8 mouse cellular contexts compared by ENCODE assay signal in the genomic region with DNA sequence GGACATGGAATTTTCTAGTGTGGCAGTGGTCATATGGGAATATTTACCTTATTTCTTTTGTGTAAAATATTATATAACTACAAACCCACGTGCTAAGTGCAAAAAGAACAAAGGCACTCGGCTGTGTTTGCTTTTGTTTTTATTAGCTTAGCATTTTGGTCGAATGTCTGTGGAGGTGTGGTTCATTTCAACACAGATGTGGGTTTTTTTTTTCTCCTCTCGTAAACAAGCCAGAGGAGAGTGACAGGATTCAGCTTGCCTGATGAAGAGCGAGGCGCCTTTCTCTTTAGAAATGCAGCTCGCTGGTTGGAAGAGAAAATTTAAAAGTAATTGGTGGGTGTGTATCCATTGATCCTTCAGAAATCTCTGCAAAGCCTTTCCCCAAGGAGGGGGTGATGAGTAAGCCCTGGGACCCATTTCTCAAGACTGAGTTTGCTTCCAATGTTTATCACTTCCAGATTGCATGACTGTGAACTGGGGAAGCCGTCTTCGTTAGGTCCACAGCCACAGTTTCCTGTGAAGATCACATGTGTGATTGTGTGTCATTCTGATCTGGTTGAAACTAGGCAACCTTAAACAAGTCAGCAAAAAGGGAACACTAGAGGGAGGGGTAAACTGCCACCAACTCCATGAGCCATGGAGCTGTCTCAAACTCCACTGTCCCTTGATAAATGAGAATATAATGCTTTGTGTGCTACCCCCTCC. TPM values are rescaled to one million over a fixed set of nuclear protein-coding genes. Genes with fewer than 3 reads are reported as not detected.
DNase-seq lines count a peak whose midpoint lies in the region; ATAC-seq and TF ChIP-seq lines count a peak whose summit lies in the region.

No protein-coding gene starts in this region.

- no peaks in the 10 kb centered on the region for H3K9me3 ChIP-seq in hindbrain, embryonic 12.5 days (replicated peaks)
- no peaks in the 10 kb centered on the region for H3K9me3 ChIP-seq in hindbrain, embryonic 11.5 days (ENCODE audit: control insufficient read depth, low read length)
- H3K9me3 ChIP-seq in embryonic facial prominence, embryonic 13.5 days = no peaks in the 10 kb centered on the region
- no peaks in the 10 kb centered on the region for H3K9me3 ChIP-seq in intestine, embryonic 14.5 days (ENCODE audit: control insufficient read depth, low read length)

- no peaks in the 10 kb centered on the region for H3K36me3 ChIP-seq in hindbrain, embryonic 12.5 days
- H3K36me3 ChIP-seq in hindbrain, embryonic 11.5 days (ENCODE audit: control insufficient read depth, insufficient read depth, low read length) = no peaks in the 10 kb centered on the region
- H3K36me3 ChIP-seq in embryonic facial prominence, embryonic 13.5 days = peaks cover 5% of the 10 kb centered on the region; the same call in 1 of the 2 replicates
- H3K36me3 ChIP-seq in intestine, embryonic 14.5 days (ENCODE audit: control insufficient read depth, insufficient read depth, low read length) = no peaks in the 10 kb centered on the region

- no peak overlapping the region for H3K9ac ChIP-seq in hindbrain, embryonic 12.5 days
- H3K9ac ChIP-seq in hindbrain, embryonic 11.5 days (ENCODE audit: low read depth, low read length) = no peak overlapping the region
- H3K9ac ChIP-seq in embryonic facial prominence, embryonic 13.5 days = peak overlapping the region; percentile 75
- peak overlapping the region; percentile 48 for H3K9ac ChIP-seq in intestine, embryonic 14.5 days (ENCODE audit: low read length)

- ATAC-seq in hindbrain, embryonic 12.5 days (ENCODE audit: low FRiP score) = no peak
- ATAC-seq in hindbrain, embryonic 11.5 days (ENCODE audit: low FRiP score) = no peak
- ATAC-seq in embryonic facial prominence, embryonic 13.5 days (ENCODE audit: insufficient number of reproducible peaks, insufficient read depth, low FRiP score, low TSS enrichment, low read depth) = no peak
- ATAC-seq in intestine, embryonic 14.5 days (replicated peaks; ENCODE audit: low FRiP score, low TSS enrichment, low read depth) = 0 out of 2 replicates have a peak, but pooled peaks have one; percentile 1
- ATAC-seq in megakaryocyte, adult 5-6 weeks (ENCODE audit: poor library complexity, severe bottlenecking) = peak; percentile 78

- 45% methylated on average over 9 of the region's 9 CpGs for WGBS in hindbrain, embryonic 12.5 days
- WGBS in hindbrain, embryonic 11.5 days = 42% methylated on average over 9 of the region's 9 CpGs
- 17% methylated on average over 9 of the region's 9 CpGs for WGBS in embryonic facial prominence, embryonic 13.5 days
- WGBS in intestine, embryonic 14.5 days = 23% methylated on average over 9 of the region's 9 CpGs
- 66% methylated on average over 9 of the region's 9 CpGs for WGBS in cerebellum, adult 2 months

- no peak for TF ChIP-seq POLR2A in cerebellum, adult 2 months (IDR thresholded peaks at IDR 0.05; ENCODE audit: borderline replicate concordance, insufficient read depth, low read length)

- TF ChIP-seq CTCF in cerebellum, adult 2 months (IDR thresholded peaks at IDR 0.05; ENCODE audit: borderline replicate concordance, insufficient read depth, low read depth, low read length) = no peak

- H3K27ac ChIP-seq in hindbrain, embryonic 12.5 days = no peak overlapping the region
- no peak overlapping the region for H3K27ac ChIP-seq in hindbrain, embryonic 11.5 days (ENCODE audit: low read depth, low read length)
- H3K27ac ChIP-seq in embryonic facial prominence, embryonic 13.5 days = peak overlapping the region; percentile 97
- H3K27ac ChIP-seq in intestine, embryonic 14.5 days (ENCODE audit: low read depth) = peak overlapping the region; percentile 76
- H3K27ac ChIP-seq in cerebellum, adult 2 months (ENCODE audit: insufficient read depth, low read length) = no peak overlapping the region

- peak overlapping the region; percentile 12; the same call in 1 of the 2 replicates for H3K4me2 ChIP-seq in hindbrain, embryonic 12.5 days (replicated peaks)
- H3K4me2 ChIP-seq in hindbrain, embryonic 11.5 days (replicated peaks; ENCODE audit: low read depth, low read length) = no peak overlapping the region
- H3K4me2 ChIP-seq in embryonic facial prominence, embryonic 13.5 days = peak overlapping the region; percentile 61
- H3K4me2 ChIP-seq in intestine, embryonic 14.5 days (ENCODE audit: low read length) = peak overlapping the region; percentile 39

- no peak overlapping the region for H3K4me3 ChIP-seq in hindbrain, embryonic 12.5 days
- no peak overlapping the region for H3K4me3 ChIP-seq in hindbrain, embryonic 11.5 days (ENCODE audit: low read depth, low read length)
- peak overlapping the region; percentile 49 for H3K4me3 ChIP-seq in embryonic facial prominence, embryonic 13.5 days
- peak overlapping the region; percentile 22 for H3K4me3 ChIP-seq in intestine, embryonic 14.5 days (ENCODE audit: low read depth, low read length)
- no peak overlapping the region for H3K4me3 ChIP-seq in cerebellum, adult 2 months (replicated peaks; ENCODE audit: insufficient read depth, low read depth, low read length)

- no peak for DNase-seq in hindbrain, embryonic 11.5 days (ENCODE audit: low spot score)
- no peak for DNase-seq in intestine, embryonic 14.5 days (ENCODE audit: low spot score)
- DNase-seq in layer of hippocampus, adult 8-10 months (ENCODE audit: low spot score in 2 of 2) = no peak
- no peak for DNase-seq in cerebellum, adult 2 months
- DNase-seq in testis, postnatal 14 days (ENCODE audit: low spot score) = no peak

- no peaks in the 10 kb centered on the region for H3K27me3 ChIP-seq in hindbrain, embryonic 12.5 days
- no peaks in the 10 kb centered on the region for H3K27me3 ChIP-seq in hindbrain, embryonic 11.5 days (ENCODE audit: control insufficient read depth, insufficient read depth, low read length)
- no peaks in the 10 kb centered on the region for H3K27me3 ChIP-seq in embryonic facial prominence, embryonic 13.5 days
- no peaks in the 10 kb centered on the region for H3K27me3 ChIP-seq in intestine, embryonic 14.5 days (replicated peaks; ENCODE audit: control insufficient read depth, insufficient read depth, low read length)
- H3K27me3 ChIP-seq in cerebellum, adult 2 months (ENCODE audit: control insufficient read depth, insufficient read depth, low read length) = no peaks in the 10 kb centered on the region; the same call in 1 of the 2 replicates

- peaks cover 10% of the 10 kb centered on the region for H3K4me1 ChIP-seq in hindbrain, embryonic 12.5 days
- no peaks in the 10 kb centered on the region for H3K4me1 ChIP-seq in hindbrain, embryonic 11.5 days (replicated peaks; ENCODE audit: control insufficient read depth, insufficient read depth, low read length)
- H3K4me1 ChIP-seq in embryonic facial prominence, embryonic 13.5 days = peaks cover 59% of the 10 kb centered on the region
- H3K4me1 ChIP-seq in intestine, embryonic 14.5 days (replicated peaks; ENCODE audit: control insufficient read depth, insufficient read depth, low read length) = peaks cover 48% of the 10 kb centered on the region
- no peaks in the 10 kb centered on the region for H3K4me1 ChIP-seq in cerebellum, adult 2 months (ENCODE audit: control insufficient read depth, insufficient read depth, low read length)

RNA-seq across cellular contexts. Expression of a gene that starts 1.8 kb away (rescaled TPM):
- polyA plus RNA-seq in hindbrain, embryonic 12.5 days (2016; fragmentation: Nextera tagmentation; extraction: Ambion mirVana) = 19.4 and 22.2 TPM in 2 replicates
- 6.9 and 8.8 TPM in 2 replicates for polyA plus RNA-seq in hindbrain, embryonic 11.5 days (2014; fragmentation: Nextera tagmentation; extraction: Ambion mirVana)
- polyA plus RNA-seq in embryonic facial prominence, embryonic 13.5 days (2015; fragmentation: Nextera tagmentation; extraction: Ambion mirVana) = 71.9 and 84.0 TPM in 2 replicates
- polyA plus RNA-seq in intestine, embryonic 14.5 days (2014; fragmentation: Nextera tagmentation; extraction: Ambion mirVana) = 12.7 and 15.2 TPM in 2 replicates
- 0.80 and 0.83 TPM in 2 replicates for total RNA-seq in megakaryocyte, adult 5-6 weeks (2015)
- total RNA-seq in megakaryocyte, adult 5-6 weeks (2017) = 2.2 and 3.0 TPM in 2 replicates
- 1 to 10 TPM; 2.1 to 3.5 (median 2.8) TPM for total RNA-seq in layer of hippocampus, adult 8-10 months (2022)
- 1.5 and 1.8 TPM in 2 replicates for polyA plus RNA-seq in cerebellum, adult 2 months (2012; rRNA removed)

RNA-seq across cellular contexts. Expression of a gene that starts 54.0 kb away (rescaled TPM):
- 0.18 and 0.22 TPM in 2 replicates for polyA plus RNA-seq in hindbrain, embryonic 12.5 days (2016; fragmentation: Nextera tagmentation; extraction: Ambion mirVana)
- polyA plus RNA-seq in hindbrain, embryonic 11.5 days (2014; fragmentation: Nextera tagmentation; extraction: Ambion mirVana) = 0.22 TPM in 1 of 2 replicates, not detected in the other
- not detected in 2 replicates for polyA plus RNA-seq in embryonic facial prominence, embryonic 13.5 days (2015; fragmentation: Nextera tagmentation; extraction: Ambion mirVana)
- 0.13 and 0.32 TPM in 2 replicates for polyA plus RNA-seq in intestine, embryonic 14.5 days (2014; fragmentation: Nextera tagmentation; extraction: Ambion mirVana)
- total RNA-seq in megakaryocyte, adult 5-6 weeks (2015) = not detected in 2 replicates
- not detected in 2 replicates for total RNA-seq in megakaryocyte, adult 5-6 weeks (2017)
- under 1 TPM in 1 of 4 experiments, not detected in 3; 0.25 TPM for total RNA-seq in layer of hippocampus, adult 8-10 months (2022)
- polyA plus RNA-seq in cerebellum, adult 2 months (2012; rRNA removed) = not detected in 2 replicates

Comparison
In these comparisons a context has a peak if more than half of its experiments do, and no peak if none do; other contexts are left out.
1. ATAC-seq: peak in intestine, embryonic 14.5 days (single experiment) and megakaryocyte, adult 5-6 weeks (single experiment); none in hindbrain, embryonic 12.5 days (single experiment), hindbrain, embryonic 11.5 days (single experiment) and embryonic facial prominence, embryonic 13.5 days (single experiment).
2. H3K27ac ChIP-seq: peak in embryonic facial prominence, embryonic 13.5 days (single experiment) and intestine, embryonic 14.5 days (single experiment); none in hindbrain, embryonic 12.5 days (single experiment), hindbrain, embryonic 11.5 days (single experiment) and cerebellum, adult 2 months (single experiment).
3. H3K4me3 ChIP-seq: peak in embryonic facial prominence, embryonic 13.5 days (single experiment) and intestine, embryonic 14.5 days (single experiment); none in hindbrain, embryonic 12.5 days (single experiment), hindbrain, embryonic 11.5 days (single experiment) and cerebellum, adult 2 months (single experiment).
4. H3K9ac ChIP-seq: peak in embryonic facial prominence, embryonic 13.5 days (single experiment) and intestine, embryonic 14.5 days (single experiment); none in hindbrain, embryonic 12.5 days (single experiment) and hindbrain, embryonic 11.5 days (single experiment).